In genomic region chr7:68087496-68087895, GRCm38 (mm10) we compare ENCODE assay signal across 14 mouse cellular contexts.
"Had no signal": no experiment of that assay in that cellular context is flagged by ENCODE, and none has a peak within 500 bp of the region (broad histone marks: within the 10 kb centered on the region; RNA-seq: fewer than 3 reads in every experiment).

No protein-coding gene starts in this region.

- DNase-seq: kidney, adult 8-10 months; kidney, postnatal 14 days; liver; lung, adult 2 months; lung, postnatal 36 days; right cerebral cortex, postnatal 25 days; thymus, postnatal 36 days had no signal

- ATAC-seq: intestine, embryonic 15.5 days; lung, postnatal 0 days; midbrain, embryonic 15.5 days had no signal

- H3K36me3 ChIP-seq: intestine, embryonic 15.5 days; liver, embryonic 15.5 days; midbrain, embryonic 15.5 days had no signal

- H3K9ac ChIP-seq: intestine, embryonic 15.5 days; liver, embryonic 15.5 days; midbrain, embryonic 15.5 days; neural tube, embryonic 13.5 days had no signal

- H3K4me2 ChIP-seq: intestine, embryonic 15.5 days; liver, embryonic 15.5 days; midbrain, embryonic 11.5 days; midbrain, embryonic 15.5 days; neural tube, embryonic 13.5 days had no signal

- H3K4me3 ChIP-seq: intestine, embryonic 15.5 days; liver, embryonic 15.5 days; megakaryocyte, embryonic 14.5 days; midbrain, embryonic 15.5 days; neural tube, embryonic 13.5 days had no signal

- H3K27ac ChIP-seq: intestine, embryonic 15.5 days; liver, embryonic 15.5 days; midbrain, embryonic 15.5 days had no signal

- H3K27me3 ChIP-seq: intestine, embryonic 15.5 days; megakaryocyte, embryonic 14.5 days; midbrain, embryonic 15.5 days; neural tube, embryonic 13.5 days had no signal

- H3K9me3 ChIP-seq: intestine, embryonic 15.5 days; liver, embryonic 15.5 days; megakaryocyte, embryonic 14.5 days; midbrain, embryonic 15.5 days; neural tube, embryonic 13.5 days had no signal
